Mouse (Mus musculus): Measurements from ENCODE around the gene Trip4. TPM values are rescaled to one million over a fixed set of nuclear protein-coding genes. Genes with fewer than 3 reads are reported as not detected.

Gene Trip4
- polyA plus RNA-seq, 1 experiment from 2014 or later = 39.0 TPM

- Histone ChIP-seq H3K4me1 (peaks cover 43% of the 10 kb centered on the region), H3K9me3 (no peaks in the 10 kb centered on the region), H3K9ac (no peak overlapping the region), H3K4me2 (replicated peaks) (no peak overlapping the region), H3K4me3 (no peak overlapping the region), H3K27ac (no peak overlapping the region), H3K27me3 (replicated peaks) (no peaks in the 10 kb centered on the region), H3K36me3 (peaks cover 2% of the 10 kb centered on the region; the same call in 1 of the 2 replicates)
- ATAC-seq (ENCODE audit: low FRiP score, low read depth) = no peak
- 77% methylated on average over 4 of the region's 4 CpGs for WGBS
Observed at GRCm38 (mm10) chr9:65822011-65822410, 86.6 kb downstream of the Trip4 start.

- Histone ChIP-seq H3K9me3 (no peaks in the 10 kb centered on the region), H3K4me1 (peaks cover 33% of the 10 kb centered on the region), H3K36me3 (peaks cover 8% of the 10 kb centered on the region; the same call in 1 of the 2 replicates), H3K9ac (no peak overlapping the region), H3K27me3 (replicated peaks) (no peaks in the 10 kb centered on the region), H3K27ac (no peak overlapping the region), H3K4me3 (no peak overlapping the region), H3K4me2 (replicated peaks) (no peak overlapping the region)
- ATAC-seq (ENCODE audit: low FRiP score, low read depth) = no peak
- WGBS = 72% methylated on average over 2 of the region's 2 CpGs
Observed at GRCm38 (mm10) chr9:65820301-65820700, 88.3 kb downstream of the Trip4 start.

- WGBS = 51% methylated on average over 2 of the region's 2 CpGs
- H3K36me3 ChIP-seq = peaks cover 8% of the 10 kb centered on the region; the same call in 1 of the 2 replicates
- no peak overlapping the region for H3K9ac ChIP-seq
- H3K27ac ChIP-seq = no peak overlapping the region
- peaks cover 16% of the 10 kb centered on the region for H3K4me1 ChIP-seq
- no peaks in the 10 kb centered on the region for H3K27me3 ChIP-seq (replicated peaks)
- no peaks in the 10 kb centered on the region for H3K9me3 ChIP-seq
- no peak for ATAC-seq (ENCODE audit: low FRiP score, low read depth)
- H3K4me3 ChIP-seq = no peak overlapping the region
- no peak overlapping the region for H3K4me2 ChIP-seq (replicated peaks)
Observed at GRCm38 (mm10) chr9:65818402-65818801, 90.2 kb downstream of the Trip4 start.

GRCm38 (mm10) chr9:65812841-65813240 lies 95.8 kb downstream of the Trip4 start:
- no peak overlapping the region for H3K9ac ChIP-seq
- 89% methylated on average over 2 of the region's 2 CpGs for WGBS
- H3K27ac ChIP-seq = no peak overlapping the region
- peaks cover 8% of the 10 kb centered on the region; the same call in 1 of the 2 replicates for H3K36me3 ChIP-seq
- H3K4me2 ChIP-seq (replicated peaks) = no peak overlapping the region
- H3K4me1 ChIP-seq = no peaks in the 10 kb centered on the region
- H3K4me3 ChIP-seq = no peak overlapping the region
- H3K9me3 ChIP-seq = no peaks in the 10 kb centered on the region
- ATAC-seq (ENCODE audit: low FRiP score, low read depth) = no peak
- H3K27me3 ChIP-seq (replicated peaks) = no peaks in the 10 kb centered on the region

GRCm38 (mm10) chr9:65811784-65812183 lies 96.8 kb downstream of the Trip4 start:
- H3K4me3 ChIP-seq = no peak overlapping the region
- no peak overlapping the region for H3K27ac ChIP-seq
- no peaks in the 10 kb centered on the region for H3K4me1 ChIP-seq
- H3K9me3 ChIP-seq = no peaks in the 10 kb centered on the region
- no peak for ATAC-seq (ENCODE audit: low FRiP score, low read depth)
- H3K9ac ChIP-seq = no peak overlapping the region
- H3K27me3 ChIP-seq (replicated peaks) = no peaks in the 10 kb centered on the region
- 86% methylated on average over 1 of the region's 1 CpGs for WGBS
- H3K36me3 ChIP-seq = peaks cover 3% of the 10 kb centered on the region; the same call in 1 of the 2 replicates
- H3K4me2 ChIP-seq (replicated peaks) = no peak overlapping the region

GRCm38 (mm10) chr9:65807818-65808217 lies 100.8 kb downstream of the Trip4 start:
- H3K9me3 ChIP-seq = no peaks in the 10 kb centered on the region
- no peak overlapping the region for H3K9ac ChIP-seq
- 45% methylated on average over 1 of the region's 1 CpGs for WGBS
- H3K4me1 ChIP-seq = 0 out of 2 replicates have a peak, but pooled peaks cover 3% of the 10 kb centered on the region
- H3K36me3 ChIP-seq = no peaks in the 10 kb centered on the region; the same call in 1 of the 2 replicates
- no peak overlapping the region for H3K4me2 ChIP-seq (replicated peaks)
- H3K4me3 ChIP-seq = no peak overlapping the region
- no peak for ATAC-seq (ENCODE audit: low FRiP score, low read depth)
- no peak overlapping the region for H3K27ac ChIP-seq
- no peaks in the 10 kb centered on the region for H3K27me3 ChIP-seq (replicated peaks)

GRCm38 (mm10) chr9:65807251-65807650 lies 101.3 kb downstream of the Trip4 start:
- 72% methylated on average over 5 of the region's 5 CpGs for WGBS
- Histone ChIP-seq H3K27me3 (replicated peaks) (no peaks in the 10 kb centered on the region), H3K4me2 (replicated peaks) (no peak overlapping the region), H3K4me1 (peaks cover 3% of the 10 kb centered on the region; the same call in 1 of the 2 replicates), H3K36me3 (no peaks in the 10 kb centered on the region; the same call in 1 of the 2 replicates), H3K4me3 (no peak overlapping the region), H3K9ac (no peak overlapping the region), H3K27ac (no peak overlapping the region), H3K9me3 (no peaks in the 10 kb centered on the region)
- ATAC-seq (ENCODE audit: low FRiP score, low read depth) = no peak

- no peak overlapping the region for H3K4me2 ChIP-seq (replicated peaks)
- no peak overlapping the region for H3K27ac ChIP-seq
- WGBS = 76% methylated on average over 4 of the region's 4 CpGs
- H3K9ac ChIP-seq = no peak overlapping the region
- peaks cover 5% of the 10 kb centered on the region for H3K36me3 ChIP-seq
- H3K9me3 ChIP-seq = no peaks in the 10 kb centered on the region
- peaks cover 12% of the 10 kb centered on the region; the same call in 1 of the 2 replicates for H3K4me1 ChIP-seq
- ATAC-seq (ENCODE audit: low FRiP score, low read depth) = no peak
- no peak overlapping the region for H3K4me3 ChIP-seq
- no peaks in the 10 kb centered on the region for H3K27me3 ChIP-seq (replicated peaks)
Observed at GRCm38 (mm10) chr9:65799770-65800169, 108.8 kb downstream of the Trip4 start.

- H3K27me3 ChIP-seq (replicated peaks) = no peaks in the 10 kb centered on the region
- no peak overlapping the region for H3K27ac ChIP-seq
- H3K4me2 ChIP-seq (replicated peaks) = no peak overlapping the region
- H3K4me1 ChIP-seq = peaks cover 35% of the 10 kb centered on the region
- 88% methylated on average over 2 of the region's 2 CpGs for WGBS
- peaks cover 18% of the 10 kb centered on the region for H3K36me3 ChIP-seq
- H3K9me3 ChIP-seq = no peaks in the 10 kb centered on the region
- no peak overlapping the region for H3K4me3 ChIP-seq
- no peak for ATAC-seq (ENCODE audit: low FRiP score, low read depth)
- H3K9ac ChIP-seq = no peak overlapping the region
Observed at GRCm38 (mm10) chr9:65795651-65796050, 112.9 kb downstream of the Trip4 start.

GRCm38 (mm10) chr9:65794313-65794712 lies 114.3 kb downstream of the Trip4 start:
- 85% methylated on average over 7 of the region's 7 CpGs for WGBS
- Histone ChIP-seq H3K36me3 (peaks cover 18% of the 10 kb centered on the region), H3K4me1 (peaks cover 33% of the 10 kb centered on the region)

GRCm38 (mm10) chr9:65793506-65793905 lies 115.1 kb downstream of the Trip4 start:
- 85% methylated on average over 3 of the region's 3 CpGs for WGBS
- no peaks in the 10 kb centered on the region for H3K27me3 ChIP-seq (replicated peaks)
- H3K4me2 ChIP-seq (replicated peaks) = no peak overlapping the region
- no peaks in the 10 kb centered on the region for H3K9me3 ChIP-seq
- ATAC-seq (ENCODE audit: low FRiP score, low read depth) = no peak
- H3K4me3 ChIP-seq = no peak overlapping the region
- H3K4me1 ChIP-seq = peaks cover 33% of the 10 kb centered on the region
- peaks cover 18% of the 10 kb centered on the region for H3K36me3 ChIP-seq
- H3K9ac ChIP-seq = no peak overlapping the region
- H3K27ac ChIP-seq = no peak overlapping the region

More at GRCm38 (mm10) chr9:65794313-65794712, 114.3 kb downstream of the Trip4 start:
- H3K4me2 ChIP-seq (replicated peaks) = no peak overlapping the region
- H3K27me3 ChIP-seq (replicated peaks) = no peaks in the 10 kb centered on the region
- H3K27ac ChIP-seq = no peak overlapping the region
- H3K9ac ChIP-seq = no peak overlapping the region
- ATAC-seq (ENCODE audit: low FRiP score, low read depth) = no peak
- no peak overlapping the region for H3K4me3 ChIP-seq
- H3K9me3 ChIP-seq = no peaks in the 10 kb centered on the region

GRCm38 (mm10) chr9:65793086-65793485 lies 115.5 kb downstream of the Trip4 start:
- H3K9me3 ChIP-seq = no peaks in the 10 kb centered on the region
- H3K27me3 ChIP-seq (replicated peaks) = no peaks in the 10 kb centered on the region
- H3K4me1 ChIP-seq = peaks cover 33% of the 10 kb centered on the region
- no peak overlapping the region for H3K9ac ChIP-seq
- WGBS = 74% methylated on average over 3 of the region's 3 CpGs
- no peak overlapping the region for H3K4me2 ChIP-seq (replicated peaks)
- ATAC-seq (ENCODE audit: low FRiP score, low read depth) = no peak
- no peak overlapping the region for H3K4me3 ChIP-seq
- H3K36me3 ChIP-seq = peaks cover 18% of the 10 kb centered on the region
- no peak overlapping the region for H3K27ac ChIP-seq

- Histone ChIP-seq H3K27ac (no peak overlapping the region), H3K9ac (no peak overlapping the region), H3K27me3 (replicated peaks) (no peaks in the 10 kb centered on the region), H3K4me1 (peaks cover 45% of the 10 kb centered on the region), H3K4me2 (replicated peaks) (no peak overlapping the region), H3K9me3 (no peaks in the 10 kb centered on the region), H3K36me3 (peaks cover 18% of the 10 kb centered on the region), H3K4me3 (no peak overlapping the region)
- ATAC-seq (ENCODE audit: low FRiP score, low read depth) = no peak
Observed at GRCm38 (mm10) chr9:65791846-65792245, 116.7 kb downstream of the Trip4 start.

Measured in neural tube, embryonic 12.5 days (tissue).